Mouse (Mus musculus) gastrocnemius, postnatal 25 days (tissue): ENCODE measurements around the gene Ntn1. TPM values are rescaled to one million over a fixed set of nuclear protein-coding genes. Genes with fewer than 3 reads are reported as not detected.
A peak's percentile ranks its signal among the peaks of the same experiment; 100 is the strongest.

ENCODE experiments used
- DNase-seq: peaks from one replicate; pipeline ENCODE4 v3.0.0; 2022
- total RNA-seq, 2 experiments: library from RNA; stranded (reverse); gene quantifications; 1 replicate in 1 of 2; 2 replicates in 1 of 2; pipeline ENCODE4 v1.2.3; 2021

Ntn1 gene
- total RNA-seq, 2 experiments from 2014 or later: 4.6 to 5.1 TPM

DNA sequence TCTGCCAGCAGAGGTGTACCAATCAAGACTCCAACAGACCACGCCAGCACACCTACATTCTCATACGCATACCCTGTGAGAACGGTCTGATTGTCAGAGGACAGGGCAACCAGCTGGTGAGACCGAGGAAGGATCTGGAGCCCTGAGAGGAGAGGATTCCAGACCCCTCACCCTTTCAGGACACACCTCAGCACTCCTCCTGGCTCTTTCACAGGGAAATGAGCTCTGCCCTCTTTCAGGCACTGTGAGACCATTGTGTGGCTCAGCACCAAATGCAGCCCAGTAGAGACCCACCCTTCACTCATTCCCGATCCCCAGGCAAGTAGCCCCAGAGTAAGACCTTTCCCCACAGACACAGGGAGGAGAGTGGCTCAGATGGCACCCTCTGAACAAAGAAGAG lies 137.5 kb downstream of the Ntn1 start:
- DNase-seq: no peak

DNA sequence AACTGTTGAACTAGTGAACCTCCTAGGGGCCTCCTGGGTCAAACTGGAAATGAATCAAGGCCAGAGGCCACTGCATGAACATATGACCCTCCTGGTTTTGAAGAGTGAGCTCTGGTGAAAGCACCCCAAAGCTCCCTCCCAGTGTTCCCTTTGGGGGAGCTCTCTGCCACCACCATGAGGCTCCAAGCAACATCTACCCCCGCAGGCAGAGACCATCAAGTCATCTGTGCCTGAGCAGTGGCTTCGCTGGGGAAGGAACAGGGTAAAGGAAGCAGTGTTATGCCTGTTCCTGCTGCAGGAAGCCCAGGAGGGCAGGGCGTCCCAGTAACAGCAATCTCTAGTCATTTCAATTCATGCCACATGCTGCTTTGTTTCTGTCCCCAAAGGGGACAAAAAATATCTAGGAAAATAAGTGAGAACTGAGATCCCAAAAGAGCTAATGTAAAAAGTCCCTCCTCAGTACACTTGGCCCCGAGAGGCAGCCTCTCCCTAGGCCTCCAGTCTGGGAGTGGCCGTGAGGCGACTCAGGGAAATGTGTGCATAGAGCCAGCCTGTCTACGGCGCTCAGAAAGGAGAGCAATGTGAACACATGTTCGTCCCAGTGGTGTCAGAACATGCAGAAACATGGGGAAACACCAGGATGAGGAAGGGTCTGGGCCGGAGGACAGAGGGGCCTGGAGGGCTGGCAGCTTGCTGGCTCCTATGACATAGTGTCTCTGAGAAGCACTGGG lies 139.3 kb downstream of the Ntn1 start:
- DNase-seq: no peak

DNA sequence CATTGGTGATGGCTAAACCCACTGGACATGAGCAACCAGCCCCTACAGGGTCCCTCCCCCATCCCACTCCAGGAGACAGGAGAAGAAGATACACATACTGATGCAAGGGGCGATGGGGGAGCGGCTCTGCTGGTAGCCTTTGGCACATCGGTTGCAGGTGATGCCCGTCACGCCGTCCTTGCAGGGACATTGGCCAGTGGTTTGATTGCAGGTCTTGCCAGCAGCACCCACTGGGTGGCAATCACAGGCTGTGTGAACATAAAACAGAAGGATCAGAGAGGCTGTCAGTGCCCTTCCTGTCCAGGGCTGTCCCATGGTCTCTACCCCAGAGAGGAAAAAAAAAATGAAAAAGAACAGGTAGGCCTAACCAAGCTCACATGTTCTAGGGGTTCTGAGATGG lies 140.2 kb downstream of the Ntn1 start:
- DNase-seq: no peak

DNA sequence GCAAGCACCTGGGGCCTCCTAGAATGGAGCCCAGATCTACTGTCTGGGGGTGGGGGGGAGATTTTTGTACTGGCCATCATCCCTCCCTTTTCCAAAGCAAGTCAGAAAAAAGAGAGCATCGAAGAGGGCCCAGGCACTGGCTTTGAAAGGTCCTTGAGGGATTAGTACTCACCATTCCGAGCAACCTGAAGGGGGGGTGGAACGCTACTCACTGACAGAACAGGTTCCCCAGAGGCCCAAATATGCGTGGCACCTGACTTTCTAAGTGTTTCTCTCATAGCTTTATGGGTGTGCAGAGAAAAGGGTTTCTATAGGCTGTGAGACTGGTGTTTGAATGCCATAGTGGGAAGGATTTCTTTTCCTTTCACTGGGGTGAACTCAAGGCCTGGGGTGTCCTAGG lies 142.1 kb downstream of the Ntn1 start:
- no peak for DNase-seq

DNA sequence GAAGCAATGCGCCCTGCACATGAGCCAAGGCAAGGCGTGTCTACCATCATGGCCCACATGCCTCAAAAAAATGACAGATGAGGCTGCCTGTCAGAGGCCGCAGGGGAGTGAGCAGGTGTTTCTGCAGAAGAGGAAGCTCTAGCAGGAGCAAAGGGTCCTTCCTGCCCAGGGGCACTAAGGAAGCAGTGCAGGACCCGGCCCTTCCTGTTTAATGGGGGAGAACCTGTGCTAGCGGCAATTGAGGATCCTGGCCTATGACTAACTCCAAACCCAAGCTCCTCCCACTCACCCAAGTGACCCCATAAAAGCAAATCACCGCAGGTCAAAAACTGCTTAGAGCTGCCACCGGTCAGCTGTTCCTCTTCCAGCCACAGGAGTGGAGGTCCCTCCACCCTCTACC lies 147.1 kb downstream of the Ntn1 start:
- DNase-seq: no peak

DNA sequence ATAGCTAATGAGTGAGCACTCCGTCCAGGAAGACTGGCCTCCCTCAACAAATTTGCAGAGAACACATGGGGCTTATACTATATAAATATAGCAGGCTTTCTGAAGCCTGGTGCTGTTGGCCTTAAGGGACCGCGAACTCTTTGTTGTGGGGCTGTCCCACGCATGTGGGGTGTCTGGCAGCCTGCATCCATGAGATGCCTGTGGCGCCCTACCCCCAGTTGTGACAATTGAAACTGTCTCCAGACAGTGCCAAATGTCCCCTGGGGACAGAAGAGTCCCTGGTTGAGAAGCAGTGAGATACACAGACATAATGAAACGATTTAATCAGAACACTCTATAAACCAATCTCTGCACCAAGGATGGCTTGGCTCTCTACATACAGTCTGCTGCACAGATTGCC lies 150.5 kb downstream of the Ntn1 start:
- no peak for DNase-seq

DNA sequence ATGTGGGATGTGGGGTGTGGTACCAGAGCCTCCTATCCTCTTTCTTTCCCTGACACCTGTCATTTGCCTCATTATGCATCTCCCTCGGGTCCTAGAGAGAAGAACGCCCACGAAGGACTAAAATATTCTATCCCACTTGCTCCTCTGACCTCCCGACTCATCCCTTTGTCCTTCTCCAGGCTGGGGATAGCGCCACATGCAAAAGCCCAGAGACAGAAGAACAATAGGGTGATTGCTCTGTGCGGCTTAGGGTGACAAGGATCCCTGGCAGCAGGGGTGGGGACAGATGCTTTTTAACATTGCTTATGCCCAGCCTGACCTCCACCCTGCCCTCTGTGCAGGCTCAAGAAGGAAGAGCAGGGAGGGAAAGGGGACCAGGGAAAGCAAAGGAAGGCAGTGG lies 152.7 kb downstream of the Ntn1 start:
- no peak for DNase-seq

DNA sequence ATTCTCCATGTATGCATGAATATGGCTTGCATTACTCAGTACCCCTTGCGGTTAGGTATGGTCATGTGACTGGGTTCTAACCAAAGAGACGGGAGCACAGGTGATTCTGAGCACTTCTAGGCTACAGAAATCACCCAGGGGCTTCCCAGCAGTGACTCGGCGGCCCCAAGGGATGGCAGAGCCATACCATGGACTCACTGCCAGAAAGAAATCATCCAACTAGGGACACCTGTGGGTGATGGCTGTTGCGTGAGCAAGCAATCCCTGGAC lies 155.7 kb downstream of the Ntn1 start:
- no peak for DNase-seq

DNA sequence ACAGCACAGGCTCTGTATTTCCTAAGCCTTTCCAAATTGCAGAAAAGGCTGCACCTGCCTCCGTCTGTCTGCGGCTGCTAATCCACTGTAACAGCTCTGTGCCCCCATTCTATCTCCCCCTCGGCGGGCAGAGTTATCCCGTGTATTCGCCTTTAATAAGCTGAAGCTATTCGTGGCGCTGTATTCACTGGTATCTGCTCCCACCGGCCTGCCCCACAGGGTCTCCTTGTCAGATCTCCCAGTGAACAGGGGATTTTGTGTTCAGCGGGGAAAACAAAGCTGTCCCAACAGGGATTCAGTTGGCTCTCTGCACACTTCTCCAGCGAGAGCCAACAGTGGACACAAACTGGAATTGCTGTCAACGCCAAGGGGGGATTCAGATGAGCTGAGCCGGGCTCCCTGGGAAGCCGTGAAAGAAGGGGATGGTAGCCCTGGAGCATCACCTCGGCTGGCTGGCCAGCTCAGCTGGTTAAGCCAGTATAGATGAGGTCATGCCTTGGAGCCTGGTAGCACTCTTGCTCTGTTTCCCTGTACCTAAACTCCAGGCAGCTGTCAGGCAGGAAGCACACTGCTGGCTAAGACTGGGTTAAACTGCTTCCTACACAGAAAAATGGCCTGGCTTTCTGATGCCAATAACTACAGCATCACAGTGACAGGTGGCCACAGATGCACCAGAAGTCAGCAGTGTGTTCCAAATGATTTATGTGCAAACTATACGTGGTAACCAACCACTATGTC lies 156.2 kb downstream of the Ntn1 start:
- no peak for DNase-seq

DNA sequence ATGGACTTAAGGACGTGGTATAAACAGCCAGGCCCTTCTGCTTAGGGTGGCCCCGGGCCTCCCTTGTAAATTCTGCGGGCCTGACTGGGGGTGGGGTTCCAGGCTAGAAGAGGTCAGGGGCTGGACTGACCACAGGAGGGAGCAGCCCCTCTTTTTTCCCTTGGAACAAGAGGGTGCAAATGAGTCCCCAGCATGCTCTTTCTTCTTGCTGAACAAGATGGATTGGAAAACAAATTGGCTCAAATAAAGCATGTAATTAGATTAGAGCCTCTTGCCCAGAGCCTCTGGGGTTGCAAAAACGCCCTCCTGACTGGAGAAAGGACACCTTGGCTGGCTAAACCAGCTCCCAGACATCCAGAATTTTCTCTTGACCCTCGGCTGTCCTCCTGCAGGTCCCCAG lies 160.9 kb downstream of the Ntn1 start:
- DNase-seq: no peak

DNA sequence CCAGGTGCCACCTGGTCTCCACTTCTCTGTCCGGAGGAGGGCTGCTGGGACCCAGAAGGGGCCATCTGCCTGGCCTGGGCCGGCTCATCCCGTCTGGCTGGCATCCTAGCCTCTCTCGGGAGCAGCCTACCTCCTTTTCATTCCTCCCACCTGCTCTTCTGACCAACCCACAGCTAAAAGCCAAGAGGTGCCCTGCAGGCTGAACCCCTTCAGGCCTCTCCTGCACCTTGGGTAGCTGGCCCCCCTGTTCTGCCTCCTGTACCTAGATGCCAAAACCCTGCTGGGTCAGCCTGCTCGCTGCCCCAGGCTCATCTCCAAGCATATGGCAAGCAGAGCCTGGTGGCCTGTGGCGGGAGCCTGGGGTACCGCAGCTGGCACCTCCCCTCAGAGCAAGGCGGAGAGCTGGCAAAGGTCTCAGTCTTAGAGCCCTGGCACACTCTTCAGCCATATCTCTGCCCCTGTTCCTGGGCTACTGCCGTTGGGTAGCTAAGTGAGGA lies 167.1 kb downstream of the Ntn1 start:
- DNase-seq: no peak

DNA sequence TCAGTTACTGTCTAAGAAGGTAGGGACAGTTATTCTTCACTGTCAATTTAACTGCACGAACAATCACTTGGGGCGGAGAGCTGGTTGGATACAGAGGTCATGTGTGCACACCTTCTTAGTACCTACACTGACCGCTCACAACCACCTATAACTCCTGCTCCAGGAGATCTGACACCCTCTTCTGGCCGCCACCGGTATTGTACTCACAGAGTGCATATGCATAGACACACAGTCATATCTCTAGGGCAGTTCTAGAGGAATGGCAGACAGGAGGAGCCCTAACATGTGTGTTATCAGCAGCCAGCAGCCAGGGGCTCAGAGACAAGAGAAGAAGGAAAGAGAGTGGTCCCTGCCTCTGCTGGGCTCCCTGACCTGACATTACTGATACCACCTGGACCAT lies 169.1 kb downstream of the Ntn1 start:
- DNase-seq: no peak

DNA sequence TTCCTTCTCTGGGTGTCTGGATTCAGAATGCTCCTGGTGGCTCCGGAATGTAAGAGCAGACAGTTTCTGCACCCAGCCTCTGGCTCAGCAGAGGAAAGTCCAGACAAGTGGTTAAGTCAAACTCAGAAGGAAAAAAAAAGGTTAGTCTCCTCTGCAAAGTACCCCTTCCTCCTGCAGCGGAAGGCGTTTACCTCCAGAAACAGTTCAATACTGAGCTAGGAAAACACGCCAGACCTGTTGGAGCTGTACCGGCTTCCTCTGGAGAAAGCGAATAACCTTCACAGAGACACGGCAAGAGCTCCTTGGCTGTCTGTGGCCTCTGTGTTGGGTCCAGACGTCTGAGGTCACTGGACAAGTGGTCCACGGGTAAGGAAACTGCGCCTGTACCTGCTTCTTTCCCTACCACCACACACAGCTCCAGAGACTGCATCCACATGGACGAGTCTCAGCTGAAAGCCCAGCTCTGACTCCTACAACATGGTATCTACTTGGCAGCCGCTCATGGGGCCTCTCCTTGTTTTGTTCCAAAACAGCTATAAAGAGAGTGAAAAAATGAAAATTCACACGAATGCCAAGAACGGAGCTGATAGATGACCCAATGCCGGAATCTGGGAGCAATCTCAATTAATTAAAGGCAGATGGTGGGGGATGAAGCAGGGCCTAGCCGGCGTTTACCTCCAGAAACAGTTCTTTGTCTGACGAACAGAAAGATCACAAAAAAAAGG lies 171.5 kb downstream of the Ntn1 start:
- DNase-seq: peak; percentile 46

DNA sequence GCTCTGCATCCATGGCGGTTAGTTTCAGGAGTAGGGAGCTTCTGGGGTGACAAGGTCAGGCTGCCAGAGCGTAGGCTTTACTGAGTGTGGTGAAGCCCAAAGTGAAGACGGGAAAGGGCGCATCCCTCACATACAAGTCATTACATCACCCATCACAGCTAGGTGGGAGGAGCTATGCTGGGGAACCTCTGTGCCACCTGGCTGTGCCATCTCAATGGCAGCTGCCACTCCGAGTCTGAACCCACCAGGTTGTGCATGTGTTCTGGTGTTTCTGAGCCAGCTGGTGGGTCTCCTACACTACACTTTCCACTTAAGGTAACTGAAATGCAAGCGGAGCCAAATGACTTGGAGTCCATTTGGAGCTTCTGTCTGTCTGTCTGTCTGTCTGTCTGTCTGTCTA lies 172.8 kb downstream of the Ntn1 start:
- DNase-seq: no peak

DNA sequence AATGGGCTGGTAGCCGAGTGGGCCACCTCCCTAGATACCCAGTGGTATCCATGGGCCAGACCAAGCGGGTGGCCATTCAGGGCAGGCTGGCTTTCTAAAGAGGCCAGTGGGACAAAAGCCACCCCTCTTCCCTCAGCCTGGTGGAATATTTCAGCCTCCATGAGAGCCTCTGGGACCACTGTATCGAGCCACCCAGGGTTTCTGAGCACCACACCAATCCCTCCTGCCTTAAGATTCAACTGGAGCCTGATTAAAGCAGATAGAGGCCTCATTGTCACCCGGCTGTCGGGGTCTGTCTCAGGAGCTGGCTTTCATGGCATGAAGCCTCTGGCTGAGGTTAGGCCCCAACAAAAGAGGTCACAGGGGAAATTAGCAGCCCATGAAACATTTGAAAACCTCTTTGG lies 174.0 kb downstream of the Ntn1 start:
- DNase-seq: no peak

DNA sequence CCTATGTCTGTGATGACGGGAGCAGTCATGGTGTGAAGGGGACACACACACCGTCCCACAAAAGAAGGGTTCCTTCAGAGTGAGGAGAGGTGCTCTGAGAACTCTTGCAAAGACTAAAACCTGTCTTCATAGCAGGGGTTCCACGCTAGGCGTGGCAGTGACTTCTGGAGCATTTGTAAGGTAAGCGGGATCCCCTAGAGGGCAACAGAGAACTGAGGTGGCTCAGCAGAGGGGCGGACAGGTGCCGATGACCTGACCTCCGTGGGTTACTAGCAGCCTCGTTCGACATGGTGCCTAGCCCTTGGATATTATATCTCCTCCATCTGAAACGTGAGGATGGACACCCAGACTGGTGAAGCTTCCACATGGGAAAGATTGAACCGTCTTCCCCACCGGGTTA lies 177.5 kb downstream of the Ntn1 start:
- no peak for DNase-seq

DNA sequence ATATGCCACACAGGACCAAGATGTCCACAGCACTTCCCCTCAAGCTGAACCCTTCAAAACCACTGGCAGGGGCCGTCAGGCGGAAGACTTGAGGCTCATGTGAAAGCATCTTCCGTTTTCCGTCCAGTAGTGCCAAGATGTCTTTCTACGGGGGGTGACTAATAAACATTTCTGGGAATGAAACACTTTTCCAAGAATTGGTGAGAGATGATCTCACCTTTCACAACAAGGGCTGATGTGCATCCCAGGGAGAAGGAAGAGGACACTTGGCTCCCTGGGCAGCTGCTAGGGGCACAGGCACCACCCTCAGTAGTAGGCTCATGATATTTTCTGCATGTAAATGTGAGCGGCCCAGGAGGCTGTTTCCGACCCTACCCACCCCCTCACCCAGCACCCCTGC lies 178.4 kb downstream of the Ntn1 start:
- no peak for DNase-seq

DNA sequence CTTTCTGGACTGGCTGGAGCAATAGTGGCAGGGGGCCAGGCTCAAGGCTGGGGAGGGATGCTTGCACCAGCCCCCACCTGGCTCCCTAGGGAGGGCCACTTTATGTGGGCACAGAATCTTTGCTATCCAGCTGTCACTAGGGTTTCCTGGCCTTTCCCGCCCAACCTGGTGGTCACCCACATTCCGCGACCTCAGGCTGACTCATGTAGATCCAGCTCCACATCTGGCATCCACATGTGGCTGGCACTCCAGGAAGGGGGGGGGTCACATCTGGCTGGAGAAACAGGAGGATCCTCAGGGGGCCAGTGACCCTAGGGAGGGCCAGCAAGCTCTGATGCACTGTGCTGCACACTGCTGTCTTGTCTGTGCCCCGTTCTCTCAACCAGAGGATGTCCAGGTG lies 179.9 kb downstream of the Ntn1 start:
- DNase-seq: no peak

DNA sequence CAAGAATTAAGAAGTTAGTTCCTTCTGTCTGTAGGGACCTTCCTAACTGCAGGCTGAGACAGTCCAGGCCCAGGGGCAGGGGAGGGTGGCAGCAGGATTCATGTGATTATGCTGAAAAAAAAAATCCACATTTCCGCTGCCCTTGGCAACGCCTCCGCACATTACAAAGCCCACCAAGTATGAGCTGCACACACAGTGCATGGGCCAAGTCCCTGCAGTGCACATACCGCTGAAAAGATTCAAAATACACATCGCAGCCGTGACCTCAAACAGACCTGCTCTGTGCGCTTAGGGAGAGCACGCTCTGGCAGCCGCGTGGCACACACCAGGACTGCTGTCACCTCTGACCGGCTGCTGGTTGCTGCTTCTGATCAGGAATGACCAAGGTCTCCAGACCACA lies 184.6 kb downstream of the Ntn1 start:
- DNase-seq: no peak

DNA sequence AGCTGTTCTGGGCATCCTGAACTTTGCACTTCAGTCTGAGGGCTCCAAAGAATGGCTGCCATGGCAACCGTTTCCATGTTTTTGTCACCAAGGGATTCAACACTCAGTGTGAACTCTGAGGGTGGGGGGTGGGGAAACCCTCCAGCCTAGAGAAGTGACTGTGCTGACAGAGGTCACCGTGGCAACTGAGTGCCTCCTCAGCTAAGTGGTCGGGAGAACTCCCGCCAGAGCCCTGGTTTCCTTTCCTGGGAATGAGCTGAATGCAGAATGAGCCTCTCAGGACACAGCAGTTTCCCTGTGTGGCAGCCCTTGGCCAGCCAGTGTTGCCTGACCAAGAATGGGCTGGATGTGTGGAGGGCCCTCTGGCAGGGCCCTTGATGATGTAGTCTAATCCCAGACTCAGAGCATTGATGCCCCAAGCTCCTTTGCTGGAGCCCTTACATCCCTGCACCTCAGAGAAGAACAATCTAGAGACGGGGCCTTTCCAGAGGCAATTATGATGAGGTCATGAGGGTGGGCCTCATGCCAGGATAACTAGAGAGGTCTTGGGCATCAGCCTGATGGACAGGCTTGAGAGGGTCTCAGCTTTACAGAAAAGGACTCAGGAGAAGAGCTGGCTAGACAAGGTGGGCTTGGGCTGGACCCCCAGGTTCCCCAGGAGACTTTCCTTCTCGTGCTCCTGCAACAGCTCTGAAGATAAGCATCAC lies 185.3 kb downstream of the Ntn1 start:
- DNase-seq: no peak

DNA sequence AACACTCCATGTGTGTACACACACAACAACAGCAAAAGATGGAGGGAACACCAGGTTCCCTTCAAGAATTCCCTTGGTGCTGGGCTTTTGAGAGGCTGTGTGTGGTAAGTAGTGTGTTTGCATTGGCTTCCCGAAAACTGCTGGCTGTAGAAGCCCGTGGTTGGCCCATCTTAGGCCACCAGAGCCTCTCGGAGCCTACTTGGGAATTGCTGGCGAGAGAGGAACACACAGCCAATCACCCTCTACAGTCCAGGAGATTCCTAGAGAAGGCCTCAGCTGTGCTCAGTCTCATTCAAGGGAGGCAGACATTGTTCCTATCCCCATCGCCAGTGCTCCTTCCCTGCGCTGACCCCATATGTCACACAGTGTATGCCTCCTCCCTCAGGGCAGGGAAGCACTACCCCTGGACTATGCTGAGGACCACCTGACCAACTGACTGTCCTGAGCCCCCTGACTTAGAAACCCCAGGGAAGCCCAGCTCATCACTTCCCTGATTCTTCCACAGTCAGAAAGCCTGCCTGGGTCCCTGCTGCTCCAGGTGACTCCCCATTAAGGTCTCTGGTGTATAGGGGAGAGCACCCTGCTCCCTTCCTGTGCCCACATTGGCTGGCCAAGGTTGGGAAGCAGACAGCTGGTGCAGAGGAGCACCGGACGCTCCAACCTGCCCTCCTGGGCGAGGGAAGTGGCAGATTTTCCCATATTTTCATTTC lies 186.0 kb downstream of the Ntn1 start:
- no peak for DNase-seq

DNA sequence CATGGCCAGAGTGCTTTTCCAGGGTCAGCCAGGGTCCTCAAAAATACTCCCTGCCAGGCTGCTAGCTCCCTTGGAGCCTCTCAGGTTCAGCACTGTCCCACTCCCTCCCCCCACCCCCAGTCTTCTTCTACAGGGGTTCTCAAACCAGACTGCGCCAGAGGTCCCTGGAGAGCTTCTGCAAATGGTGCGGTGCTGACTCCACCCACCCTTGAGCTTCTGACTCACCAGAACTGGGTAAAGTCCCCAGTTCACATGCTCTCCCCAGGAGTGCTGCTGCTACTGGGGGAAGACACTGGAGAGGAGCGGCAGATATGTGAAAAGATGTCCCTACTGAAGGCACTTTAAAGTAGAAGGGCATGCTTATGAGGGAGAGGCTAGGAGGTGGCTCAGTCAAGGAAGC lies 186.7 kb downstream of the Ntn1 start:
- no peak for DNase-seq
